Mouse (Mus musculus): Measurements from ENCODE around the gene Slc6a6. TPM values are rescaled to one million over a fixed set of nuclear protein-coding genes. Genes with fewer than 3 reads are reported as not detected.
A peak's percentile ranks its signal among the peaks of the same experiment; 100 is the strongest.

Gene Slc6a6
- polyA plus RNA-seq, 1 experiment from 2014 or later = 49.5 TPM

DNA sequence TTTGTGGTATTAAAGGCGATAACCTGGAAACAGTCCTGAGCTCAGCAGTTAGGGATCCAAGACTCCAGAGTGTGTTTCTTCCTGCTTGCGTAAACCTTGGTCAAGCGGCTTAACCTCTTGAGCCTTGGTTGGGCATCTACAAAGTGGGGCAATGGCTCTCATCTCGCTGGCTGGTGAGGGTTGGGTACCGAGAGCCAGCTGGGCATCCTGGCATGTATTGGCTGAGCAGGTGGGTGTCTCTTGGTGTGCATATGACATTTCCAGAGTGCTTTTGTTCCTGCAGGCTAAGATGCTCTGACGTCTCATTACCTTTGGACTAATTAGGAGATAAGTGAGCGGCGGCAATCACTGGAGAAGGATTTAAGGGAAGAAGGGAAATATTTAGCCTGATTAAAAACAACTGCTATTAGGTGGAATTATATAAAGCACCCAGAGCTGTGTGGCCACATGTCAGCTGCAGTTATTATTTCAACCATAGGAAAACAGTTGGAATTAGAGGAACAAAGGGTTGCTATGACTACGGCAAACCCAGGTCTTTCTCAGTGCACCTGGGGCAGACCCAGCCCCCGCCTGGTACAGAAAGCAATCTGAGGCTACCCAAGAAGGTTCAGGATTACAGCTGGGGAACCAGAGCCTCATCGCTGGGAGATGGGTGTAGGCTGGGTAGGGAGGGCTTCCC lies 24.2 kb downstream of the Slc6a6 start:
- Histone ChIP-seq H3K9me3 (replicated peaks) (peaks cover 5% of the 10 kb centered on the region; the same call in 1 of the 2 replicates), H3K36me3 (peaks cover 67% of the 10 kb centered on the region), H3K27ac (replicated peaks) (no peak overlapping the region), H3K4me3 (no peak overlapping the region), H3K27me3 (ENCODE audit: low read depth, poor library complexity, severe bottlenecking) (no peaks in the 10 kb centered on the region), H3K4me1 (peaks cover 34% of the 10 kb centered on the region)
- DNase-seq (ENCODE audit: low spot score) = no peak
- 94% methylated on average over 11 of the region's 11 CpGs for WGBS

DNA sequence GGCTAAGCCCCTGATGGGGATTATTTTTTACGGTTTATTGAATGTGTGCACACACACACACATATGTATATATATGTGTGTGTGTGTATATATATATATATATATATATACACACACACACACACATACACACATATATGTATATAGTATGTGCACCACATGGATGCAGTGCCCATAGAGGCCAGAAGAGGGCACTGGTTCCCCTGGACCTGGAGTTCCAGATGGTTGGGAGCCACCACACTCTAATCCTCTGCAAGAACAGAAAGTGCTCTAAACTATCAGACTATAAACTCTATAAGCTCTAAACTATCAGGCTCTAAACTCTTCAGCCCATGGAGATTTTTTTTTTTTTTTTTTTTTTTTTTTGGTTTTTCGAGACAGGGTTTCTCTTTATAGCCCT lies 25.1 kb downstream of the Slc6a6 start:
- 89% methylated on average over 2 of the region's 2 CpGs for WGBS
- Histone ChIP-seq H3K27ac (replicated peaks) (no peak overlapping the region), H3K4me1 (peaks cover 43% of the 10 kb centered on the region), H3K36me3 (peaks cover 58% of the 10 kb centered on the region), H3K9me3 (replicated peaks) (peaks cover 5% of the 10 kb centered on the region; the same call in 1 of the 2 replicates), H3K4me3 (no peak overlapping the region), H3K27me3 (ENCODE audit: low read depth, poor library complexity, severe bottlenecking) (no peaks in the 10 kb centered on the region)
- DNase-seq (ENCODE audit: low spot score) = no peak

DNA sequence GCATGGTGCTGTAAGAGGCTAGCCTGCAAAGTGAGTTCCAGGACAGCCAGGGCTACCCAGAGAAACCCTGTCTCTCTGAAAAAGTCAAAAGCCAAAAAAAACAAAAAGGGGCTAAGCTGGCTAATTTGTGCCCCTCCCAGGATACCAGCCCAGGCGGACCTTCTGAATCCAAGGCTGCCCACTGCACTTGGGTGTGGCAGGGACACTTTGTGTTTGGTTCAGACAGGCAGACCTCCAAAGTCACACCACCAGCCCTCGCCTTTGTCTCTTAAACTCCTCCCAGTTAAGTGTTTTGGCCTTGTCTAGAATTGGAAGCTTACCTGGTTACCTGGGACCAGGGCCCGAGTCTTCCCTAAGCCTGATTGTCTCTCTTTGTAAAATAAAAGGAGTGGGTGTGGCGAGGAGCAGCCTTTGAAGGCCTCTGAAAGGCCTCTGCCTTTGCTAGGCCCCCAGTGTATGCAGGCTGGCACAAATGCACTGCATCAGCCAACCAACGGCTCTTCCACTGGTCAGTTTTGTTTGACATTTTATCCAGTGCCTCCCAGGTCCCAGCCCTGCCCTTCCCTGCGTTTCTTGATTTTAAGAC lies 26.6 kb downstream of the Slc6a6 start:
- no peak for DNase-seq (ENCODE audit: low spot score)
- Histone ChIP-seq H3K9me3 (replicated peaks) (peaks cover 5% of the 10 kb centered on the region; the same call in 1 of the 2 replicates), H3K4me1 (peaks cover 50% of the 10 kb centered on the region), H3K4me3 (no peak overlapping the region), H3K27me3 (ENCODE audit: low read depth, poor library complexity, severe bottlenecking) (no peaks in the 10 kb centered on the region), H3K36me3 (peaks cover 56% of the 10 kb centered on the region), H3K27ac (replicated peaks) (peak overlapping the region; percentile 68)
- 49% methylated on average over 6 of the region's 6 CpGs for WGBS

DNA sequence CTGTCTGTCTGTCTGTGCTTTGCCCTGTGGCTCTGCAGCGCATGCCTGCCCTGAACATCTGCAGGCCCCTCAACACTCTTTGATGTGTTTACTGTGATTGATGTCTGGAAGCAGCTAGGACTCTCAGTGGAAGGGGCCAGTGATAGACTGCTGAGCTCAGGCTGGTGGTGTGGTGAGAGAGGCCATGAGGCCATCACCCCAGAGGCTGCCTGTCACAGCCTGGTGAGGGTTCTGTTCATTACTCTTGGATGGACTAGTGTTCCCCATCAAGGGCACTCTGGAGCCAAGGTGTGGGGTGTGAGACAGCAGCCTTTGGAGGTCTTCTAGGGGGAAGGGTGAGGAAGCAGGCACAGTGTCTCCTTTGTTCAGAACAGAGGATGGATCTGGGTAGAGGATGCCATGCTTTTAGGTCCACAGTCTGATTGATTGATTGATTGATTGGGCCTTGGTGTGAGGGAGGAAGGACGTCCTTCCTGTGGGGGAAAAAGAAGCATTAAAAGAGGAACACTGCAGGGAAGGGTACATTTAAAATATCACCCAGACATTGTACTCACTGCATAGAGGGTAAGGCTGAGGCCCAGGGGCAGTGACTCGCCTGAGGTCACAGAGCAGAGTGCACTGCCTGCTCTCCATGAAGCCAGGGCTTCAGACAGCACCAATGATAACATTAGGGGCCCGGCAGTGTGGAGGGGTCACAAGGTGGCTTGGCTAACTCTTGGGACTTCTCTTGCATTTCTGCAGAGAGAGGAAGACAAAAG lies 28.4 kb downstream of the Slc6a6 start:
- H3K9me3 ChIP-seq (replicated peaks) = peaks cover 5% of the 10 kb centered on the region; the same call in 1 of the 2 replicates
- H3K4me1 ChIP-seq = peaks cover 50% of the 10 kb centered on the region
- no peaks in the 10 kb centered on the region for H3K27me3 ChIP-seq (ENCODE audit: low read depth, poor library complexity, severe bottlenecking)
- peaks cover 42% of the 10 kb centered on the region for H3K36me3 ChIP-seq
- 23% methylated on average over 4 of the region's 4 CpGs for WGBS
- no peak for DNase-seq (ENCODE audit: low spot score)
- peak overlapping the region; percentile 91 for H3K27ac ChIP-seq (replicated peaks)
- peak overlapping the region; percentile 28 for H3K4me3 ChIP-seq

DNA sequence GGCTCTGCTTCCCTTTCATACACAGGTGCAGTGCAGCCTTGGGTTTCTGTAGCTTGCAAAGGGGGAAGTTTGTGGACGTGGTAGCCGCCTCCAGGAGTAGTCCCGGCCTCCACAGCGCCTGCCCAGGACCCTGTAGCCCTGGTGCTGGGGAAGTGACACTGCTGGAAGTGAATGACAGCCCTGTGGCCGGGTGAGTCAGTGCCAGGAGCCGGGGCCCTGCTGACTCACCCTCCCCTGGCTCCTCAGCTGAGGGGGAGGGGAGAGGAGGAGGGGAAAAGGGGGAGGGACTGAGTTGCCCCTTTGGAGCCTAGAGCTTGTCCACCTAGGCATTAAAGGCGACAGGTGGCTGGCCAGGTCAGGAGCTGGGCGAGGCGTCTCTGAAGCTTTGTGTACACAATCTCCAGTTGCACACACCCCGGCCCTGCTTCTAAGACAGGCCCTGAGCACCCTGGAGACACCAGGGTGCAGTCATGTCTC lies 29.0 kb downstream of the Slc6a6 start:
- Histone ChIP-seq H3K36me3 (peaks cover 36% of the 10 kb centered on the region), H3K4me1 (peaks cover 55% of the 10 kb centered on the region), H3K27me3 (ENCODE audit: low read depth, poor library complexity, severe bottlenecking) (no peaks in the 10 kb centered on the region), H3K27ac (replicated peaks) (peak overlapping the region; percentile 91), H3K9me3 (replicated peaks) (peaks cover 5% of the 10 kb centered on the region; the same call in 1 of the 2 replicates), H3K4me3 (peak overlapping the region; percentile 28)
- DNase-seq (ENCODE audit: low spot score) = peak; percentile 57
- WGBS = 5% methylated on average over 10 of the region's 10 CpGs

DNA sequence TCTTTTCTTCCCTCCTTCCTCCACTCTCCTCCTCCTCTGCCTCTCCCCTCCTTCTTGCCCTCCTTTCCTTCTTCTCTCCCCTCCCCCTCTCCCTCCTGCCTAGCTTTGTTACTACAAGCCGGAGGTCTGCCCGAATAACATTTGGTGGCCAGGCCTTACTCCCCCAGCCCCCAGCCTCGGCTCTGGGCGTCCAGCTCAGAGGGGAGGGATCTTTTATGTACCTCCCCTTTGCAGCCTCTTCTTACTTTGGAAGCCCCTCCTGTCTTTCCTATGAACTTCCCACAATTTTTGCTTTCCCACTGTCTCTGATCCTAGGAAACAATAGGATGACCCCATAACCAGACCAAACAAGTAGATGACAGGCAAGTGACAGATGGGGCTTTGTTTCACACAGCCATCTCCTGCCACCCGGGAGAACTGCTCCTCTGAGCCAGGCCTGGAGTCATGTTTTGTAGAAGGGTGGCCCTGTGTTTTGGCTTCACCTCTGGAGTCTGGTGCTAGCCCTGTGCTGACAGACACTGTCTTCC lies 29.6 kb downstream of the Slc6a6 start:
- H3K27me3 ChIP-seq (ENCODE audit: low read depth, poor library complexity, severe bottlenecking) = no peaks in the 10 kb centered on the region
- H3K4me1 ChIP-seq = peaks cover 60% of the 10 kb centered on the region
- peaks cover 3% of the 10 kb centered on the region; the same call in 1 of the 2 replicates for H3K9me3 ChIP-seq (replicated peaks)
- 2% methylated on average over 5 of the region's 5 CpGs for WGBS
- peaks cover 30% of the 10 kb centered on the region for H3K36me3 ChIP-seq
- peak; percentile 47 for DNase-seq (ENCODE audit: low spot score)
- peak overlapping the region; percentile 28 for H3K4me3 ChIP-seq
- peak overlapping the region; percentile 91 for H3K27ac ChIP-seq (replicated peaks)

DNA sequence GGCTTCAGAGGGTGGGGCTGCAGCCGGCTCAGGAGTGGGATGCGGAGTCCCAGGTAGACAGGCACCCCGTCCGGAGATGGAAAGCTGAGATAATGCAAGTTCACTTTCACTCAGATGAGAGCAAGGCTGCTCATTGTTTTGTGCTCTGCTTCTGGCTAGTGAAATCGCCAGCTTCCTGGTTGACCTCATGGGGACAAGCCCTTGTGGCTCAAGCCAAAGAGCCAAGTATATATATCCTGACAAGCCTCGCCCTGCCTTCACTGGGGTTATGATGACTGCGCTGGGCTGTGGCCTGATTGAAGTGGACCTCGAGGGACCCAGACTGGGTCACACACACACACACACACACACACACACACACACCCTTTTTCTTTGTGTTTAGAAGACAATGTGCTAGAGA lies 31.2 kb downstream of the Slc6a6 start:
- no peaks in the 10 kb centered on the region for H3K27me3 ChIP-seq (ENCODE audit: low read depth, poor library complexity, severe bottlenecking)
- H3K4me1 ChIP-seq = peaks cover 69% of the 10 kb centered on the region
- peak overlapping the region; percentile 63 for H3K27ac ChIP-seq (replicated peaks)
- no peak overlapping the region for H3K4me3 ChIP-seq
- H3K9me3 ChIP-seq (replicated peaks) = no peaks in the 10 kb centered on the region
- peaks cover 25% of the 10 kb centered on the region for H3K36me3 ChIP-seq
- WGBS = 87% methylated on average over 8 of the region's 8 CpGs
- DNase-seq (ENCODE audit: low spot score) = no peak

DNA sequence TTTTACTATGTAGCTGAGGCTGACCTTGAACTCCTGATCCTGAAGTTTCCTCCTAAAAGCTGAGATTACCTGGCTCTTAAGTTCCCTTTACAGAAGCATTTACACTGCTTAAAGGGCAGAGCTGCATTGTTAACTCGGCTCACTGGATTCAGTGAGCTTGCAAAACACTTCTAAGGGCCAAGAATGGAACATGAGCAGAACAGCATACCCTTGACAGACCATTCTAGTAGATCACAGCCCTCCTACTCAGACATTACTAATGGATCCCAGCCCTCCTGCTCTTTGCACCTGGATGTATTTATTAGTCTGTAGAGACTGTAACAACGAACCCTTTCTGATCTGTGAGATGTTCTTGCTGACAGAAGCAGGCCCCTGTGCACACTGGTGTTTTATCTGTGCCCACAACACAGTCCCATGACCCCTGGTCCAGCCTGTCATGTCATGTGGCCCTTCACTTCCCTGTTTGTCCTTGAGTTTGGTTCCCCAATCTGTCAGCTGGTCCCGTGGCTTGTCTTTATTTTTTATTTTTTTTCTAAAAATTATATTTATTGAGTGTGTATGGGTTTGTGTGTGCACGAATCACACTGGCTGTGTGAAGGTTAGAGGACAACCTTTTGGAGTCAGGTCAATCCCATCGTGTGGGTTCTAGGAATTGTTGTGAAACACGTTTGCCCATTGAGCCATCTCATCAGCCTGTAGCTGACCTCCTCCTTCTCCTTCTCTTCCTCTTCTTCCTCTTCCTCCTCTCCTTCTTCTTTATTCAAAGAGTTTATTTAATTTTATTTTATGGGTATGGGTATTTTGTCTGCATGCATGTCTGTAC lies 32.3 kb downstream of the Slc6a6 start:
- Histone ChIP-seq H3K27me3 (ENCODE audit: low read depth, poor library complexity, severe bottlenecking) (no peaks in the 10 kb centered on the region), H3K9me3 (replicated peaks) (no peaks in the 10 kb centered on the region), H3K27ac (replicated peaks) (no peak overlapping the region; the same call in 1 of the 2 replicates), H3K4me3 (no peak overlapping the region), H3K36me3 (peaks cover 23% of the 10 kb centered on the region), H3K4me1 (peaks cover 72% of the 10 kb centered on the region)
- WGBS = 90% methylated on average over 6 of the region's 6 CpGs
- no peak for DNase-seq (ENCODE audit: low spot score)

DNA sequence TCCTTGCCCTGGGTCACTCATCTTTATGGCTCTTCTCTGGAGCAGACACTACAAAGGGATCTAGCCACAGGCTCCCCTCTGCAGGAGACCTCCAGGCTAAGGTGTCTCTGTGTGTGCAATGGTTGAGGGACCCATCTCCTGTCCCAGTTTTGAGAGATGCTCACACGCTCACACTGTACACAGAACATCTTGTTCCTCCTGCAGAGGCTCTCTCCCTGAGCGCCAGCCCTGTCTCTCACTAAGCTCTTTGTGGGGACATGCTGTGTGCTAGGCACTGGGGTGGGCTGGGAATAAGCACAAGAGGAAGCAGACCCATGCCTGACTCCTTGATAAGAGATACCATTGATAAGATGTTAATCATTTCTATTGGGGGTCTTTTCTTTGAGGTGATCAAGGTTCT lies 34.2 kb downstream of the Slc6a6 start:
- peaks cover 65% of the 10 kb centered on the region for H3K4me1 ChIP-seq
- H3K9me3 ChIP-seq (replicated peaks) = no peaks in the 10 kb centered on the region
- WGBS = 79% methylated on average over 2 of the region's 2 CpGs
- DNase-seq (ENCODE audit: low spot score) = no peak
- H3K27me3 ChIP-seq (ENCODE audit: low read depth, poor library complexity, severe bottlenecking) = no peaks in the 10 kb centered on the region
- H3K36me3 ChIP-seq = peaks cover 22% of the 10 kb centered on the region
- no peak overlapping the region for H3K4me3 ChIP-seq
- H3K27ac ChIP-seq (replicated peaks) = peak overlapping the region; percentile 85

DNA sequence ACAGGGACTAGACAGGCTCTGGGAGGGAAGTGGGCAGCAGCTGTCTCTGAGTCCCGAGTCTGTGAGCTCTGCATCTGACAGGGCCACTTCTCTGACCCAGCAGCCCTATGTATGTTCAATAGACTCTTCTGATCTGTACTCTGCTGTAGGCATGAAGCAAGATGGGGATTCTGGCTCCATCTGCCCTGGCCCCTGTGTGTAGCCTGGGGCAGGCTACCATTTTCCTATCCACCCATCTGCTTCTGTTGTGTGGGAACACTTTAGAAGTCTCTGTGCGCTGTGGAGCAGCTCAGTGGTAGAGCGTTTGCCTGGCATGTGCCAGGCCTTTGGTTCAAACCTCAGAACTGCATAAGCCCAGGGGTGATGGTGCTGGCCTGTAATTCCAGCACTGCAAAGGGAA lies 34.8 kb downstream of the Slc6a6 start:
- no peaks in the 10 kb centered on the region for H3K9me3 ChIP-seq (replicated peaks)
- H3K27me3 ChIP-seq (ENCODE audit: low read depth, poor library complexity, severe bottlenecking) = no peaks in the 10 kb centered on the region
- H3K36me3 ChIP-seq = peaks cover 28% of the 10 kb centered on the region
- peaks cover 60% of the 10 kb centered on the region for H3K4me1 ChIP-seq
- 78% methylated on average over 3 of the region's 3 CpGs for WGBS
- no peak for DNase-seq (ENCODE audit: low spot score)
- peak overlapping the region; percentile 85 for H3K27ac ChIP-seq (replicated peaks)
- no peak overlapping the region for H3K4me3 ChIP-seq

DNA sequence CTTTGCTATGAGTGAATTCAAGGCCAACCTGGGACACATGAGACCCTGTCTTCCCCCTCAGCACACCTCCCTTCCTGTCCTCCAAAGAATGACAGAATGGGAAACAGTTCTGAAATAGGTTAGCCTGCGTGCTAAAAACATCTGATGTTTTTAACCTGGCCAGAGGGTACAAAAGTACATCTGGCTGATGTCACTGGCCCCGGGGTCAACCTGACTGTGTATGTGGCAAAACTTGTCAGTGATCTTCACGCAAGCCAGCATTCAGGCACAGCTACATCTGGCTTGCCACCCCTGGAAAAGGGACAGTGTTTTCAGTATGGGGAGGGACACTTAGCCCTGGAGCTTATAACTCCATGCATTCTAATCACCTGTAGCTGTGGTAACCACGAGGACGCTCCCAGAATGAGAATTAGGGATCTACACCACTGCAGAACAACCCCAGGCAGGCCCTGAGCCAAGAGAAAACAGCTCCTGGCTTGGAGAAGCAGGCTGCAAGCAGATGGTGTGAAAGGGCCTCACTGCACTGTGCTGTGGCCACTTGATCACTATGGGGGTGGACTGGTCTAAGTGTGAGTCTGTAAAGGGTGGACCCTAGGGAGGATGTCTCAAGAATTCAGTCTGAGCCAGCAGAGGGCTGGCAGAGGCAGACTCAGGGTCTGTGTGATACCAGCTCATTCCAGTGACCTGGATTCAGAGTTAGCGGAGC lies 35.3 kb downstream of the Slc6a6 start:
- H3K27me3 ChIP-seq (ENCODE audit: low read depth, poor library complexity, severe bottlenecking) = no peaks in the 10 kb centered on the region
- WGBS = 68% methylated on average over 6 of the region's 6 CpGs
- no peak overlapping the region for H3K4me3 ChIP-seq
- H3K27ac ChIP-seq (replicated peaks) = peak overlapping the region; percentile 85
- H3K36me3 ChIP-seq = peaks cover 34% of the 10 kb centered on the region
- H3K9me3 ChIP-seq (replicated peaks) = no peaks in the 10 kb centered on the region
- H3K4me1 ChIP-seq = peaks cover 54% of the 10 kb centered on the region
- peak; percentile 44 for DNase-seq (ENCODE audit: low spot score)

All from midbrain, embryonic 10.5 days (tissue).